11 mouse cellular contexts compared by ENCODE assay signal in the genomic region with DNA sequence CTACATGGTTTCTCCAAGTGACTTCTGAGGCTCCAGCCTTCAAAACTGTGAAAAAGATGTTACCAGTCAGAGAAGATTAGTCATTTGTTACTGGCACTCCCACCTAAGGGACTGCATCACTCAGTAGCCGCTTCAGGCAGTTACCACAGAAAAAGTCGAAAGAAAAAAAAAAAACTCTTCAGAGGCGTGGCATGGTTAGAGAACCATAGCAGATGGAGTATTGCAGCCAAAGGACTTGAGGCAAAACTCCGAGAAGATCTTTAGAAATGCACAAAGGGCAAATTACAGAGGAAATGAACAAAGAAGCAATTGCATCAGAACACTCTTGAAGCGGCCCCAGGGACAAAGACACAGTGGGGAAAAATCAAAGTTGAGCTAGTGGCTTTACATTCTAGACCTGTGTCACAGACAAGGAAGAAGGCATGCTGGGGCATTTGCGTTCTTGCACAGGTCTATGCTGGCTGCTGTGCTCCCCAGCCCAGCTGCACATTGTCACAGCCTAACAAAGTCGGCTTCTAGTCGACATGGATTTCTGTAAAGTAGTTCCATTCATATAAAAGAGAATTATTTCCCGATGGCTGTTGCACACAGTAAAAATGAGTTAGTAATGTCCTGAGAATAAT.
A peak's percentile ranks its signal among the peaks of the same experiment; 100 is the strongest.
DNase-seq lines count a peak whose midpoint lies in the region; ATAC-seq and TF ChIP-seq lines count a peak whose summit lies in the region.
"Had no signal": no experiment of that assay in that cellular context is flagged by ENCODE, and none has a peak within 500 bp of the region (broad histone marks: within the 10 kb centered on the region; RNA-seq: fewer than 3 reads in every experiment).

No protein-coding gene starts in this region.

- DNase-seq in heart, postnatal 36 days: no peak
- DNase-seq in midbrain, embryonic 11.5 days (ENCODE audit: low spot score, missing footprints): peak; percentile 85
- DNase-seq in midbrain, embryonic 10.5 days (ENCODE audit: low spot score): no peak
- DNase-seq in brain, embryonic 14.5 days (ENCODE audit: low read depth): peak; percentile 59
- no peak for DNase-seq in stomach, postnatal 0 days (ENCODE audit: low spot score)
- DNase-seq in cerebellum, adult 9-11 months: no peak
- DNase-seq: cerebellum, postnatal 25 days; gastrocnemius, adult 2 months; right cerebral cortex, adult 18-20 months; thymus, adult 18-20 months had no signal

- H3K27me3 ChIP-seq in heart, embryonic 15.5 days: no peaks in the 10 kb centered on the region
- H3K27me3 ChIP-seq in midbrain, embryonic 11.5 days (ENCODE audit: control insufficient read depth, insufficient read depth, low read length): no peaks in the 10 kb centered on the region
- no peaks in the 10 kb centered on the region for H3K27me3 ChIP-seq in midbrain, embryonic 10.5 days (ENCODE audit: low read depth, poor library complexity, severe bottlenecking)
- no peaks in the 10 kb centered on the region for H3K27me3 ChIP-seq in stomach, postnatal 0 days (ENCODE audit: control insufficient read depth, insufficient read depth, low read length)

- H3K4me2 ChIP-seq in heart, embryonic 15.5 days: no peak overlapping the region
- H3K4me2 ChIP-seq in midbrain, embryonic 11.5 days: no peak overlapping the region
- no peak overlapping the region for H3K4me2 ChIP-seq in stomach, postnatal 0 days (replicated peaks; ENCODE audit: low read depth)

- peaks cover 10% of the 10 kb centered on the region; the same call in 1 of the 2 replicates for H3K36me3 ChIP-seq in heart, embryonic 15.5 days
- no peaks in the 10 kb centered on the region for H3K36me3 ChIP-seq in midbrain, embryonic 11.5 days (ENCODE audit: control insufficient read depth, insufficient read depth, low read length)
- no peaks in the 10 kb centered on the region for H3K36me3 ChIP-seq in midbrain, embryonic 10.5 days
- H3K36me3 ChIP-seq in stomach, postnatal 0 days (ENCODE audit: control insufficient read depth, insufficient read depth, low read length): no peaks in the 10 kb centered on the region

- no peak for TF ChIP-seq POLR2A in brain, embryonic 14.5 days (IDR thresholded peaks at IDR 0.05; ENCODE audit: borderline replicate concordance, extremely low read depth, insufficient read depth, insufficient read length, poor library complexity, severe bottlenecking)

- H3K4me3 ChIP-seq in heart, embryonic 15.5 days: no peak overlapping the region
- H3K4me3 ChIP-seq in midbrain, embryonic 11.5 days (ENCODE audit: low read depth, low read length): no peak overlapping the region
- no peak overlapping the region for H3K4me3 ChIP-seq in midbrain, embryonic 10.5 days
- no peak overlapping the region for H3K4me3 ChIP-seq in stomach, postnatal 0 days (ENCODE audit: low read depth, low read length)
- H3K4me3 ChIP-seq: gastrocnemius, adult 2 months had no signal

- intact Hi-C loops in heart, postnatal 36 days (cut with DNase I): no loop called here

- H3K4me1 ChIP-seq in heart, embryonic 15.5 days (replicated peaks): peaks cover 33% of the 10 kb centered on the region
- H3K4me1 ChIP-seq in midbrain, embryonic 11.5 days (ENCODE audit: control insufficient read depth, insufficient read depth, low read length): peaks cover 3% of the 10 kb centered on the region; the same call in 1 of the 2 replicates
- peaks cover 8% of the 10 kb centered on the region; the same call in 1 of the 2 replicates for H3K4me1 ChIP-seq in midbrain, embryonic 10.5 days
- no peaks in the 10 kb centered on the region for H3K4me1 ChIP-seq in stomach, postnatal 0 days (replicated peaks; ENCODE audit: control insufficient read depth, insufficient read depth)

- no peaks in the 10 kb centered on the region for H3K9me3 ChIP-seq in heart, embryonic 15.5 days (replicated peaks)
- H3K9me3 ChIP-seq in midbrain, embryonic 11.5 days (ENCODE audit: control insufficient read depth, low read length): no peaks in the 10 kb centered on the region
- no peaks in the 10 kb centered on the region for H3K9me3 ChIP-seq in midbrain, embryonic 10.5 days (replicated peaks)
- no peaks in the 10 kb centered on the region for H3K9me3 ChIP-seq in stomach, postnatal 0 days (ENCODE audit: control insufficient read depth, low read length)

- H3K27ac ChIP-seq in heart, embryonic 15.5 days: peak overlapping the region; percentile 76
- no peak overlapping the region for H3K27ac ChIP-seq in midbrain, embryonic 11.5 days (ENCODE audit: low read depth, low read length)
- no peak overlapping the region for H3K27ac ChIP-seq in midbrain, embryonic 10.5 days (replicated peaks)
- 0 out of 2 replicates have a peak overlapping the region, but pooled peaks have one; percentile 24 for H3K27ac ChIP-seq in stomach, postnatal 0 days (replicated peaks)
- H3K27ac ChIP-seq: gastrocnemius, adult 2 months had no signal

- no peak for ATAC-seq in heart, embryonic 15.5 days (replicated peaks; ENCODE audit: insufficient number of reproducible peaks, insufficient read depth, low FRiP score, low read depth)
- ATAC-seq in midbrain, embryonic 11.5 days (ENCODE audit: low FRiP score): no peak
- ATAC-seq in stomach, postnatal 0 days (ENCODE audit: low FRiP score, low TSS enrichment): no peak

- no peak for TF ChIP-seq CTCF in brain, embryonic 14.5 days (IDR thresholded peaks at IDR 0.05; ENCODE audit: borderline replicate concordance, extremely low read depth, insufficient read depth, insufficient read length)
- no peak for TF ChIP-seq CTCF in stomach, postnatal 0 days (IDR thresholded peaks at IDR 0.05; ENCODE audit: low read depth)

- 55% methylated on average over 9 of the region's 9 CpGs for WGBS in heart, embryonic 15.5 days
- 39% methylated on average over 9 of the region's 9 CpGs for WGBS in midbrain, embryonic 11.5 days
- WGBS in midbrain, embryonic 10.5 days: 51% methylated on average over 9 of the region's 9 CpGs
- 34% methylated on average over 9 of the region's 9 CpGs for WGBS in stomach, postnatal 0 days

- H3K9ac ChIP-seq in heart, embryonic 15.5 days: no peak overlapping the region
- no peak overlapping the region for H3K9ac ChIP-seq in midbrain, embryonic 11.5 days (ENCODE audit: low read length)
- no peak overlapping the region for H3K9ac ChIP-seq in stomach, postnatal 0 days (ENCODE audit: low read length)

- no peak for TF ChIP-seq EP300 in stomach, postnatal 0 days (optimal IDR thresholded peaks at IDR 0.05)

Comparison
In these comparisons a context has a peak if more than half of its experiments do, and no peak if none do; other contexts are left out.
1. DNase-seq: peak in midbrain, embryonic 11.5 days (single experiment) and brain, embryonic 14.5 days (single experiment); none in heart, postnatal 36 days (0 of 2), midbrain, embryonic 10.5 days (single experiment), stomach, postnatal 0 days (single experiment) and cerebellum, adult 9-11 months (single experiment).
2. H3K27ac ChIP-seq: peak in heart, embryonic 15.5 days (single experiment) and stomach, postnatal 0 days (single experiment); none in midbrain, embryonic 11.5 days (single experiment) and midbrain, embryonic 10.5 days (single experiment).